Mouse (Mus musculus): ENCODE measurements around the gene Bach2. TPM values are rescaled to one million over a fixed set of nuclear protein-coding genes. Genes with fewer than 3 reads are reported as not detected.

Gene Bach2
- polyA plus RNA-seq, 1 experiment from 2014 or later, result 8.2 TPM

GRCm38 (mm10) chr4:32522013-32522412 lies 283.4 kb downstream of the Bach2 start:
- H3K4me2 ChIP-seq (ENCODE audit: low read length), result no peak overlapping the region
- H3K36me3 ChIP-seq (ENCODE audit: control insufficient read depth, insufficient read depth, low read length), result no peaks in the 10 kb centered on the region
- peak overlapping the region; percentile 32 to 44; a peak in 3 of 4 replicates for H3K27ac ChIP-seq (replicated peaks in 1 of 2; ENCODE audit: control insufficient read depth in 1 of 2, insufficient read depth in 1 of 2, low read depth in 2 of 2, low read length in 2 of 2)
- no peaks in the 10 kb centered on the region for H3K27me3 ChIP-seq (ENCODE audit: control insufficient read depth, insufficient read depth, low read length)
- no peak for ATAC-seq (ENCODE audit: insufficient number of reproducible peaks, insufficient read depth, low FRiP score, low read depth)
- WGBS, result 32% methylated on average over 2 of the region's 2 CpGs
- H3K9ac ChIP-seq (ENCODE audit: low read length), result 0 out of 2 replicates have a peak overlapping the region, but pooled peaks have one; percentile 6
- H3K4me3 ChIP-seq (ENCODE audit: control insufficient read depth in 1 of 2, insufficient read depth in 1 of 2, low read depth in 1 of 2, low read length in 2 of 2), result no peak overlapping the region
- H3K4me1 ChIP-seq (ENCODE audit: control insufficient read depth in 2 of 2, insufficient read depth in 2 of 2, low read length in 2 of 2), result peaks cover 29 to 50% of the 10 kb centered on the region in 2 experiments
- no peaks in the 10 kb centered on the region for H3K9me3 ChIP-seq (ENCODE audit: control insufficient read depth, low read length)

GRCm38 (mm10) chr4:32524282-32524681 lies 285.7 kb downstream of the Bach2 start:
- Histone ChIP-seq H3K36me3 (ENCODE audit: control insufficient read depth, insufficient read depth, low read length) (no peaks in the 10 kb centered on the region), H3K4me2 (ENCODE audit: low read length) (no peak overlapping the region), H3K27me3 (ENCODE audit: control insufficient read depth, insufficient read depth, low read length) (no peaks in the 10 kb centered on the region), H3K9me3 (ENCODE audit: control insufficient read depth, low read length) (no peaks in the 10 kb centered on the region), H3K4me1 (ENCODE audit: control insufficient read depth in 2 of 2, insufficient read depth in 2 of 2, low read length in 2 of 2) (peaks cover 22 to 32% of the 10 kb centered on the region in 2 experiments), H3K27ac (replicated peaks in 1 of 2; ENCODE audit: control insufficient read depth in 1 of 2, insufficient read depth in 1 of 2, low read depth in 2 of 2, low read length in 2 of 2) (no peak overlapping the region), H3K4me3 (ENCODE audit: control insufficient read depth in 1 of 2, insufficient read depth in 1 of 2, low read depth in 1 of 2, low read length in 2 of 2) (no peak overlapping the region), H3K9ac (ENCODE audit: low read length) (no peak overlapping the region)
- 25% methylated on average over 2 of the region's 2 CpGs for WGBS
- ATAC-seq (ENCODE audit: insufficient number of reproducible peaks, insufficient read depth, low FRiP score, low read depth), result no peak

GRCm38 (mm10) chr4:32525000-32525399 lies 286.4 kb downstream of the Bach2 start:
- no peak for ATAC-seq (ENCODE audit: insufficient number of reproducible peaks, insufficient read depth, low FRiP score, low read depth)
- Histone ChIP-seq H3K4me3 (ENCODE audit: control insufficient read depth in 1 of 2, insufficient read depth in 1 of 2, low read depth in 1 of 2, low read length in 2 of 2) (no peak overlapping the region), H3K27me3 (ENCODE audit: control insufficient read depth, insufficient read depth, low read length) (no peaks in the 10 kb centered on the region), H3K9me3 (ENCODE audit: control insufficient read depth, low read length) (no peaks in the 10 kb centered on the region), H3K4me1 (ENCODE audit: control insufficient read depth in 2 of 2, insufficient read depth in 2 of 2, low read length in 2 of 2) (peaks cover 19 to 29% of the 10 kb centered on the region in 2 experiments), H3K9ac (ENCODE audit: low read length) (no peak overlapping the region), H3K4me2 (ENCODE audit: low read length) (no peak overlapping the region), H3K27ac (replicated peaks in 1 of 2; ENCODE audit: control insufficient read depth in 1 of 2, insufficient read depth in 1 of 2, low read depth in 2 of 2, low read length in 2 of 2) (no peak overlapping the region), H3K36me3 (ENCODE audit: control insufficient read depth, insufficient read depth, low read length) (no peaks in the 10 kb centered on the region)
- 63% methylated on average over 5 of the region's 5 CpGs for WGBS

DNA sequence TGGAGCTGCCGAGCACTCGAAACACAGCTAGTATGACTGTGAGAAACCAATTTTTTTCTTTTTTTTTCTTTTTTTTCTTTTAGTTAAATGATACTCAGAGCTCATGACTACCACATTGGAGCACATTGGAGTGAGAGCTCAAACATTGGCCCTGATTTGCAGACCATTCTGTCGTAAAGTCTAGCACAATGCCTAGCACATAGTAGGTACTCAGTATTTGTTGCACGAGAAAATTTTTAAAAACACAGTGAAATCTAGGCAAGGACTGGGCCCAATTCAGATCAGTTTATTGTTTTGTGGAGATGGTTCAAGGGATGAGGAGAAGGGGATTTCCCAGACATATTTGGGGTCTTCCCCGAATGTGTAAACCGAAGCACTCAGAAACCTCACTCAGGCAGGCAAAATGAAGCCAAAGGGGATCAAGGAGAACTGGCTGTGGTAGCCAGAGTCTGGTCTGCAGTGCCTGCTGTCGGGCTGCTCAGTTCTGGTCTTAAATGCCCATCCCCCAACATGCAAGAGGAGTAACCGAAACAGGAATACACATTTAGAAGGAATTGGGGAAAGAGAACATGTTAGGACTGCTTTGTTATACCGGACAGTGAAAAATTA lies 287.7 kb downstream of the Bach2 start:
- H3K9ac ChIP-seq (ENCODE audit: low read length), result no peak overlapping the region
- no peaks in the 10 kb centered on the region for H3K27me3 ChIP-seq (ENCODE audit: control insufficient read depth, insufficient read depth, low read length)
- no peak overlapping the region for H3K4me2 ChIP-seq (ENCODE audit: low read length)
- H3K4me3 ChIP-seq (ENCODE audit: control insufficient read depth in 1 of 2, insufficient read depth in 1 of 2, low read depth in 1 of 2, low read length in 2 of 2), result no peak overlapping the region
- H3K4me1 ChIP-seq (ENCODE audit: control insufficient read depth in 2 of 2, insufficient read depth in 2 of 2, low read length in 2 of 2), result peaks cover 22 to 35% of the 10 kb centered on the region in 2 experiments
- no peaks in the 10 kb centered on the region for H3K36me3 ChIP-seq (ENCODE audit: control insufficient read depth, insufficient read depth, low read length)
- H3K27ac ChIP-seq (replicated peaks in 1 of 2; ENCODE audit: control insufficient read depth in 1 of 2, insufficient read depth in 1 of 2, low read depth in 2 of 2, low read length in 2 of 2), result no peak overlapping the region
- 82% methylated on average over 9 of the region's 9 CpGs for WGBS
- no peaks in the 10 kb centered on the region for H3K9me3 ChIP-seq (ENCODE audit: control insufficient read depth, low read length)
- no peak for ATAC-seq (ENCODE audit: insufficient number of reproducible peaks, insufficient read depth, low FRiP score, low read depth)

DNA sequence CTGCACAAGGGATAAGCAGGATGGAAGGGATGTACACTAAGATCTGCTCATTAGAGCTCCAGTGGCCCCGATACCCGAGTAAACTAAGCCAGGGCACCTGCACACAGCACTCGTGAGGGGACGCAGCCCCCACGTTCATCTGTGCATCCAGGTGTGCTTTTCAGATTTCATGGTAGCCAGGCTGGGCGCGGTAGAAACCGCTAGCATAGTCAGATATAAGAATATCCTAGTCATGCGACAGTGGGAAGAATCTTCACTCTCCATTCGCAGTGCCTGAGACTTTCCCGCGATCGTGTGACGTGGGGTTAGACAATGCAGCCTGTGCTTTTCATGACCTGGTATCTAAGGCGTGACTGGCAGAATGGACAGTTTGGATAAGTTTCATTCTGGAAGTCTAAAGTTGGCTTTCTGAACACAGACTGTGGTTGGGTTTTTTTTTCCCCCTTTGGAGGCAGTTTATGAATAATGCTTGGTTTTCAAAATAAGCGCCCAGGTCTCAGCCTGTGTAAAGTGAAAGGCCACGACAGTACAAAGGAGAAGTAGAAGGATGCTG lies 290.9 kb downstream of the Bach2 start:
- Histone ChIP-seq H3K4me1 (ENCODE audit: control insufficient read depth in 2 of 2, insufficient read depth in 2 of 2, low read length in 2 of 2) (peaks cover 16 to 28% of the 10 kb centered on the region in 2 experiments), H3K27ac (replicated peaks in 1 of 2; ENCODE audit: control insufficient read depth in 1 of 2, insufficient read depth in 1 of 2, low read depth in 2 of 2, low read length in 2 of 2) (no peak overlapping the region), H3K4me3 (ENCODE audit: control insufficient read depth in 1 of 2, insufficient read depth in 1 of 2, low read depth in 1 of 2, low read length in 2 of 2) (no peak overlapping the region), H3K4me2 (ENCODE audit: low read length) (no peak overlapping the region), H3K9me3 (ENCODE audit: control insufficient read depth, low read length) (no peaks in the 10 kb centered on the region), H3K36me3 (ENCODE audit: control insufficient read depth, insufficient read depth, low read length) (no peaks in the 10 kb centered on the region), H3K9ac (ENCODE audit: low read length) (no peak overlapping the region), H3K27me3 (ENCODE audit: control insufficient read depth, insufficient read depth, low read length) (no peaks in the 10 kb centered on the region)
- ATAC-seq (ENCODE audit: insufficient number of reproducible peaks, insufficient read depth, low FRiP score, low read depth), result no peak
- 88% methylated on average over 17 of the region's 17 CpGs for WGBS

- no peaks in the 10 kb centered on the region for H3K36me3 ChIP-seq (ENCODE audit: control insufficient read depth, insufficient read depth, low read length)
- H3K27me3 ChIP-seq (ENCODE audit: control insufficient read depth, insufficient read depth, low read length), result no peaks in the 10 kb centered on the region
- H3K4me3 ChIP-seq (ENCODE audit: control insufficient read depth in 1 of 2, insufficient read depth in 1 of 2, low read depth in 1 of 2, low read length in 2 of 2), result no peak overlapping the region
- peaks cover 13 to 24% of the 10 kb centered on the region in 2 experiments for H3K4me1 ChIP-seq (ENCODE audit: control insufficient read depth in 2 of 2, insufficient read depth in 2 of 2, low read length in 2 of 2)
- H3K9me3 ChIP-seq (ENCODE audit: control insufficient read depth, low read length), result no peaks in the 10 kb centered on the region
- no peak overlapping the region for H3K27ac ChIP-seq (replicated peaks in 1 of 2; ENCODE audit: control insufficient read depth in 1 of 2, insufficient read depth in 1 of 2, low read depth in 2 of 2, low read length in 2 of 2)
- H3K4me2 ChIP-seq (ENCODE audit: low read length), result peak overlapping the region; percentile 66
- ATAC-seq (ENCODE audit: insufficient number of reproducible peaks, insufficient read depth, low FRiP score, low read depth), result no peak
- 63% methylated on average over 9 of the region's 9 CpGs for WGBS
- peak overlapping the region; percentile 13; the same call in 1 of the 2 replicates for H3K9ac ChIP-seq (ENCODE audit: low read length)
These were observed 291.9 kb downstream of the Bach2 start for GRCm38 (mm10) chr4:32530421-32530920.

DNA sequence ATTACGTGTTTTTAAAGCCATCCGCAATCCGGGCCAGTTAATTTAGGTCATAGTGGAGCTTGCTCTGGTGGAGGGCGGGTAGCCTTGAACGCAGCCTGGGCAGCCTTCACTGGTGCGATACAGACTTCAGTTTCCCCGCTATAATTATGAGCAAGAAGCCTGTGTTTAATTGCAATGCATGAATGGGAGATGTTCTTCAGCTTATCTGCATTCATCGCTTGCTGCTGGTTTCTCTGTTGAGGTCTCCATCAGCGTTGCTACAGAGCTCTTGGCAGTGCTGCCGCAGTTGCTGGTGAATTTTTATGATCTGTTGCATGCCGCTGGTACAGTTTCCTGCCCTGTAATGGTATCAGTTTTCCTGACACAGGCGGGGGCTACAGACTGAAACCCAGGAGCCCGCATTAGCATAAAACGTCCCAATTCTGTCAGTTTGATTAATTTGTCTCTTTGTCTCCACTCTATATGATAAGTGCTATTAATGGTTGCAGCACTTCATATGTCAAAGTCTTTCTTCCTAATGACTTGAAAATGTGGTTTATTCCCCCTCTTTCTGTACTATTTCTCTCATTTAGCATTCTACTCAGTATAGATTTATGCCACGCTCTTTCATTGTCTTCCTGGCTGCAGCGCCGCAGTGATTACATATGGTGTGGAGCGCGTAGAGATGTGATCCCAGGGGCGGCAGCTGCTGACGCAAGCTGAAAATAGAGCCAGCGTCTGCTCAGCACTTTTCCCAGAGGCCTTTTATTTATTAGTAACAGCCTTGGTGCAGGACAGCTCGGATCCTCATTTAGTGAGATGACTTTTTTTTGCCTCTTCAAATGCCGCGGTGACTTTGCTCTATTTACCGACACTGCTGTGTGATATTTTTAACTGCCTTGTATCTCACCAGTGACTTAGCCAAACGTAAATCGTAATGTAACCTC lies 292.6 kb downstream of the Bach2 start:
- Histone ChIP-seq H3K36me3 (ENCODE audit: control insufficient read depth, insufficient read depth, low read length) (no peaks in the 10 kb centered on the region), H3K4me2 (ENCODE audit: low read length) (peak overlapping the region; percentile 66), H3K9ac (ENCODE audit: low read length) (peak overlapping the region; percentile 62), H3K9me3 (ENCODE audit: control insufficient read depth, low read length) (no peaks in the 10 kb centered on the region), H3K27ac (replicated peaks in 1 of 2; ENCODE audit: control insufficient read depth in 1 of 2, insufficient read depth in 1 of 2, low read depth in 2 of 2, low read length in 2 of 2) (peak overlapping the region; percentile 23 to 52; a peak in 2 of 4 replicates), H3K4me1 (ENCODE audit: control insufficient read depth in 2 of 2, insufficient read depth in 2 of 2, low read length in 2 of 2) (peaks cover 16 to 27% of the 10 kb centered on the region in 2 experiments), H3K27me3 (ENCODE audit: control insufficient read depth, insufficient read depth, low read length) (no peaks in the 10 kb centered on the region), H3K4me3 (ENCODE audit: control insufficient read depth in 1 of 2, insufficient read depth in 1 of 2, low read depth in 1 of 2, low read length in 2 of 2) (peak overlapping the region in 1 of 2 experiments; percentile 16; a peak in 1 of 4 replicates)
- no peak for ATAC-seq (ENCODE audit: insufficient number of reproducible peaks, insufficient read depth, low FRiP score, low read depth)
- 35% methylated on average over 28 of the region's 28 CpGs for WGBS
